Mouse (Mus musculus) spleen, adult 18-20 months (tissue): ENCODE results near the gene Ctdsp2.
A peak's percentile ranks its signal among the peaks of the same experiment; 100 is the strongest.

Experiments
- DNase-seq, 2 experiments: peaks; one replicate each; pipeline ENCODE4 v3.0.0; 2022; ENCODE audit warnings: mixed read lengths in 2 of 2

Gene Ctdsp2

GRCm38 (mm10) chr10:126991676-126992075 lies 13.2 kb downstream of the Ctdsp2 start:
- no peak for DNase-seq

GRCm38 (mm10) chr10:126993621-126994020 lies 15.1 kb downstream of the Ctdsp2 start:
- peak in 1 of 2 experiments; percentile 24 for DNase-seq

GRCm38 (mm10) chr10:126997340-126998113 lies 19.0 kb downstream of the Ctdsp2 start:
- no peak for DNase-seq

GRCm38 (mm10) chr10:127000529-127000928 lies 22.0 kb downstream of the Ctdsp2 start, which contains the start of gene Avil:
Gene Avil, plus strand, starts transcription at chr10:127000709.
- no peak for DNase-seq

GRCm38 (mm10) chr10:127001297-127001696 lies 22.8 kb downstream of the Ctdsp2 start:
- no peak for DNase-seq

GRCm38 (mm10) chr10:127002056-127002455 lies 23.5 kb downstream of the Ctdsp2 start:
- no peak for DNase-seq

- DNase-seq: no peak
These were observed 24.2 kb downstream of the Ctdsp2 start for GRCm38 (mm10) chr10:127002765-127003164.

GRCm38 (mm10) chr10:127003334-127003733 lies 24.8 kb downstream of the Ctdsp2 start:
- no peak for DNase-seq

- DNase-seq: no peak
These were observed 25.3 kb downstream of the Ctdsp2 start for GRCm38 (mm10) chr10:127003806-127004205.

GRCm38 (mm10) chr10:127016488-127016887 lies 38.0 kb downstream of the Ctdsp2 start:
- DNase-seq: no peak

- no peak for DNase-seq
These were observed 38.6 kb downstream of the Ctdsp2 start for GRCm38 (mm10) chr10:127017071-127017470.

GRCm38 (mm10) chr10:127018422-127018821 lies 39.9 kb downstream of the Ctdsp2 start:
- no peak for DNase-seq

- peak; percentile 83 to 94 for DNase-seq
These were observed 52.1 kb downstream of the Ctdsp2 start, which contains the start of gene Tsfm for GRCm38 (mm10) chr10:127030336-127031296. Gene Tsfm, minus strand, starts transcription at chr10:127030840.

- DNase-seq: no peak
These were observed 54.8 kb downstream of the Ctdsp2 start for GRCm38 (mm10) chr10:127033301-127033741.

GRCm38 (mm10) chr10:127036273-127036672 lies 57.8 kb downstream of the Ctdsp2 start:
- DNase-seq: no peak

- DNase-seq: no peak
These were observed 59.1 kb downstream of the Ctdsp2 start for GRCm38 (mm10) chr10:127037641-127038040.

- DNase-seq: no peak
These were observed 62.2 kb downstream of the Ctdsp2 start for GRCm38 (mm10) chr10:127040569-127041214.

- DNase-seq: no peak
These were observed 62.8 kb downstream of the Ctdsp2 start, which contains the start of the genes Mettl1 and Eef1akmt3 for GRCm38 (mm10) chr10:127041274-127041766. Gene Mettl1, plus strand, starts transcription at chr10:127041414. Gene Eef1akmt3, minus strand, starts transcription at chr10:127041513.

- DNase-seq: peak; percentile 71 to 82
These were observed 63.3 kb downstream of the Ctdsp2 start for GRCm38 (mm10) chr10:127041774-127042338.

GRCm38 (mm10) chr10:127042468-127043115 lies 64.1 kb downstream of the Ctdsp2 start:
- DNase-seq: no peak

- DNase-seq: no peak
These were observed 64.7 kb downstream of the Ctdsp2 start for GRCm38 (mm10) chr10:127043187-127043586.
